Mouse (Mus musculus) MN1 (cell line): ENCODE measurements around the gene Rtf1.

ENCODE experiments used
- DNase-seq: peaks from one replicate; pipeline ENCODE4 v3.0.0-alpha.2; 2016; ENCODE audit warnings: low spot score

The Rtf1 gene

GRCm38 (mm10) chr2:119730735-119731134 is 55.9 kb downstream of the Rtf1 start:
- DNase-seq = no peak

GRCm38 (mm10) chr2:119737124-119737523 is 62.3 kb downstream of the Rtf1 start:
- no peak for DNase-seq

- no peak for DNase-seq
These were observed 65.7 kb downstream of the Rtf1 start for GRCm38 (mm10) chr2:119740567-119740966.

- DNase-seq = peak; percentile 66
These were observed 66.9 kb downstream of the Rtf1 start, which contains the start of gene Itpka for GRCm38 (mm10) chr2:119741581-119742411. TSS of gene Itpka (plus strand) at chr2:119742337.

GRCm38 (mm10) chr2:119742461-119743175 is 67.8 kb downstream of the Rtf1 start:
- peak; percentile 35 for DNase-seq

GRCm38 (mm10) chr2:119743176-119743807 is 68.4 kb downstream of the Rtf1 start:
- DNase-seq = no peak

- DNase-seq = peak; percentile 54
These were observed 68.9 kb downstream of the Rtf1 start for GRCm38 (mm10) chr2:119743808-119744162.

GRCm38 (mm10) chr2:119744163-119745111 is 69.6 kb downstream of the Rtf1 start:
- peak; percentile 67 for DNase-seq

- DNase-seq = peak; percentile 43
These were observed 70.4 kb downstream of the Rtf1 start for GRCm38 (mm10) chr2:119745281-119745680.

- DNase-seq = no peak
These were observed 72.7 kb downstream of the Rtf1 start for GRCm38 (mm10) chr2:119747554-119747953.

- DNase-seq = no peak
These were observed 74.4 kb downstream of the Rtf1 start for GRCm38 (mm10) chr2:119749260-119749659.

GRCm38 (mm10) chr2:119757601-119758100 is 82.8 kb downstream of the Rtf1 start:
- peak; percentile 24 for DNase-seq

GRCm38 (mm10) chr2:119758101-119758843 is 83.4 kb downstream of the Rtf1 start:
- DNase-seq = peak; percentile 33

GRCm38 (mm10) chr2:119758844-119759835 is 84.3 kb downstream of the Rtf1 start:
- DNase-seq = peak; percentile 13

- peak; percentile 17 for DNase-seq
These were observed 85.4 kb downstream of the Rtf1 start, which contains the start of gene Ltk for GRCm38 (mm10) chr2:119760251-119760650. TSS of gene Ltk (minus strand) at chr2:119760431.

- DNase-seq = no peak
These were observed 87.4 kb downstream of the Rtf1 start for GRCm38 (mm10) chr2:119762276-119762675.

GRCm38 (mm10) chr2:119763924-119764323 is 89.1 kb downstream of the Rtf1 start:
- no peak for DNase-seq

- no peak for DNase-seq
These were observed 92.4 kb downstream of the Rtf1 start for GRCm38 (mm10) chr2:119767246-119767645.
